Mouse (Mus musculus): Measurements from ENCODE around the gene Clec16a. TPM values are rescaled to one million over a fixed set of nuclear protein-coding genes. Genes with fewer than 3 reads are reported as not detected.

The Clec16a gene
- total and polyA plus RNA-seq, 3 experiments: 20.0 to 24.2 (median 20.5) TPM

DNA sequence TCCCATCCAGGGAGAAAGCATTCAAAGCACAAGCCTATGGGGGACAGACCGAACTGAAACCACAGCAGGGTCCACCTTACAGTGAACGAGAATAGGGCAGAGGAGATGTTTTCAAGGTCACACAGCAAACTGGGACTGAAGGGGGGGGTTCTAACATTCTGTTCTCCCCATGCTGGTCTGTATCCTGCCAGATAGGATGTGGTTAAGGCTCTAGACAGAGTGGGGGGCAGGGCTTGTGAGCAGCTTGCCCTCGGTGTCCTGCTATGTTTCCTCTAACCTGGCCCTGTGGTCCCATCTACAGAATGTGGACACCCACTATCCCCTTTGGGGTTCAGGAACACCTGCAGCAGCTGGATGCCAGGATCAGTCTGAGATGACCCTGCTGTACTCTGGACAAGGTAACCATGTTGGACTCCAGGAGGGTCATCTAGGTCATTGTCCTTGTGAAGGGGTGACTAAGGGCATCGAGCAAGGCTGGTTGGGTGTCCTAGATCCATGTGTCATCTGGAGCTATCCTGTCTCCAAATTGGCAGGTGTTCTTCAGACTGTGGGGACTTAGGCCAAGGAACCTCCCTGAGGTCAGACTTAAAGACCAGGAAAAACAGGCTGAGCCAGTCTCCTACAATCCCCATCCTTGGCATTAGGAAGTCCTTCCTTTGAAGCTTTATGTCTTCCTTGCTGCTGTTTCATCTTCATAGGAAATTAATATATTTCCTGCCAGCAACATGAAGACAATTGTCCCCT is 20.1 kb upstream of the Clec16a start:
- Histone ChIP-seq H3K36me3 (replicated peaks in 1 of 2; ENCODE audit: control insufficient read depth in 1 of 2, insufficient read depth in 1 of 2, low read length in 1 of 2) (peaks cover 48 to 94% of the 10 kb centered on the region in 2 experiments), H3K9ac (ENCODE audit: insufficient read depth, low read depth) (no peak overlapping the region), H3K27ac (ENCODE audit: insufficient read depth, low read depth) (no peak overlapping the region), H3K79me2 (replicated peaks; ENCODE audit: control insufficient read depth, extremely low read depth, insufficient read depth, poor library complexity, severe bottlenecking) (no peaks in the 10 kb centered on the region), H3K4me1 (ENCODE audit: control insufficient read depth in 1 of 2, insufficient read depth in 2 of 2) (peaks cover 0 to 27% of the 10 kb centered on the region in 2 experiments; a peak in 2 of 4 replicates), H3K9me3 (replicated peaks; ENCODE audit: low read length) (no peaks in the 10 kb centered on the region), H3K27me3 (replicated peaks) (no peaks in the 10 kb centered on the region), H3K4me3 (replicated peaks in 1 of 3; ENCODE audit: low read depth in 2 of 3, low read length in 2 of 3, poor library complexity in 1 of 3) (no peak overlapping the region), H3K4me2 (ENCODE audit: insufficient read depth, low read depth, poor library complexity, severe bottlenecking) (no peak overlapping the region)
- dilution Hi-C loops (cut with MboI; ENCODE audit: extremely low pct_ligation_motif_present, extremely low pct_unique_long_range_greater_than_20kb, low sequenced_read_pairs): no loop called here
- DNase-seq (ENCODE audit: extremely low read depth): no peak
- in situ Hi-C loops (cut with MboI; ENCODE audit: low pct_ligation_motif_present, low pct_unique_long_range_greater_than_20kb, low sequenced_read_pairs): loop anchor here (25.0 kb wide), 1 partner anchor 438 kb away; no protein-coding TSS in a partner anchor
- no peak for TF ChIP-seq JUN (IDR thresholded peaks at IDR 0.05; ENCODE audit: insufficient read depth, low read depth, low read length)

DNA sequence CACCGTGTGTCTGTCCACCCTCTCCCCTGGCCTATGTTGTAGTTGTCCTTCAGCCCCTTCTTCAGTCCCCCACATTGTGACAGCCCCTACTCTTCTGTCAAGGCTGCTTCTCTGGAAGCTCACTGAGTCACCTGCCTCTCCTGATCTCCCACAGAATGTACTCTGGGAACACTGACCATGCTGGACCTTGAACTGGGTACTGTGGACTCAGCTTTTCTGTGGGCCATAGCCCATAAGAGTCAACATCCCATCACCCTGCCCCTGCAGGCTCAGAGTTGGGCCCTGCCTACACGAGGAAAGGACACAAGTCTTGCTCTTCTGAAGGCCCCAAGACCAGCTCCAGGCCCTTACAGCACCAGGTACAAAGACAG is 19.5 kb upstream of the Clec16a start:
- Histone ChIP-seq H3K4me1 (ENCODE audit: control insufficient read depth in 1 of 2, insufficient read depth in 2 of 2) (peaks cover 0 to 26% of the 10 kb centered on the region in 2 experiments; a peak in 2 of 4 replicates), H3K79me2 (replicated peaks; ENCODE audit: control insufficient read depth, extremely low read depth, insufficient read depth, poor library complexity, severe bottlenecking) (no peaks in the 10 kb centered on the region), H3K27me3 (replicated peaks) (no peaks in the 10 kb centered on the region), H3K9ac (ENCODE audit: insufficient read depth, low read depth) (no peak overlapping the region), H3K4me3 (replicated peaks in 1 of 3; ENCODE audit: low read depth in 2 of 3, low read length in 2 of 3, poor library complexity in 1 of 3) (no peak overlapping the region), H3K36me3 (replicated peaks in 1 of 2; ENCODE audit: control insufficient read depth in 1 of 2, insufficient read depth in 1 of 2, low read length in 1 of 2) (peaks cover 53 to 97% of the 10 kb centered on the region in 2 experiments), H3K4me2 (ENCODE audit: insufficient read depth, low read depth, poor library complexity, severe bottlenecking) (no peak overlapping the region), H3K27ac (ENCODE audit: insufficient read depth, low read depth) (no peak overlapping the region), H3K9me3 (replicated peaks; ENCODE audit: low read length) (no peaks in the 10 kb centered on the region)
- no peak for DNase-seq (ENCODE audit: extremely low read depth)
- in situ Hi-C loops (cut with MboI; ENCODE audit: low pct_ligation_motif_present, low pct_unique_long_range_greater_than_20kb, low sequenced_read_pairs): loop anchor here (25.0 kb wide), 1 partner anchor 438 kb away; no protein-coding TSS in a partner anchor
- dilution Hi-C loops (cut with MboI; ENCODE audit: extremely low pct_ligation_motif_present, extremely low pct_unique_long_range_greater_than_20kb, low sequenced_read_pairs): no loop called here
- TF ChIP-seq TCF12 (IDR thresholded peaks at IDR 0.05; ENCODE audit: low read depth, low read length) (no peak), KAT2A (IDR thresholded peaks at IDR 0.05; ENCODE audit: insufficient replicate concordance, low read length) (no peak), ETS1 (conservative IDR thresholded peaks at IDR 0.05; ENCODE audit: low read depth, low read length) (no peak), HCFC1 (IDR thresholded peaks at IDR 0.05; ENCODE audit: low read depth, low read length) (no peak), MAFK (IDR thresholded peaks at IDR 0.05; ENCODE audit: insufficient replicate concordance, low read length) (no peak), IRF4 (IDR thresholded peaks at IDR 0.05; ENCODE audit: low read depth, low read length) (no peak), NRF1 (IDR thresholded peaks at IDR 0.05; ENCODE audit: low read depth, low read length) (no peak), MYC (IDR thresholded peaks at IDR 0.05; ENCODE audit: low read depth, low read length) (no peak), EP300 (IDR thresholded peaks at IDR 0.05; ENCODE audit: low read length) (no peak)

DNA sequence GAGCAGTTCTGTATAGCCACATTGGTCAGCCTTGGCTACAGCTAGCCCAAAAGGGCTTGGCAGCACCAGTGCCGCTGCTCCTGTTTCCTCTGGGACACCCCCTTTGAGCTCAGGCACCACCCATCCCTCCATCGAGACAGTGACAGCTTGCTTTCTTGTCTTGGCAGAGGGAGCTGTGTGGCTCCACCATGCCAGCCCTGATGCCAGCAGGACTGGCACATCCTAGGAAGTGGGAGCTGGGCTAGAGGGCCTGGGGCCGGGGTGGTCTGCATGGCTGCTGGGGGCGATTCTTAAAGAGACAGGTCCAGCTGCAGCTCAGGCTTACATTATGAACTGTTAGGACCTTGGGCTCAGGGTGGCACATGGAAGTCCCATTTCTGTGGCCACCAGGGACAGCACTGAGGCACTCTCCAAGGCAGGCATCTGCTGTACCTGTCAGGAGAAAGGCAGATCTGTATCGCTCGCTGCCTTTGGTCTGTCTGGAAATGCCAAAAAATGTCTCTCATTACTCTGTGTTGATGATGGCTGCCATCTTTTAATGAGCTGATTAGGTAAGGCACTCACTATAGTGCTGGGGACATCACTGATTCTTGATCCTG is 18.0 kb upstream of the Clec16a start:
- in situ Hi-C loops (cut with MboI; ENCODE audit: low pct_ligation_motif_present, low pct_unique_long_range_greater_than_20kb, low sequenced_read_pairs) (loop anchor here (25.0 kb wide), 1 partner anchor 440 kb away; no protein-coding TSS in a partner anchor), dilution Hi-C loops (cut with MboI; ENCODE audit: extremely low pct_ligation_motif_present, extremely low pct_unique_long_range_greater_than_20kb, low sequenced_read_pairs) (no loop called here)
- no peak overlapping the region for H3K9ac ChIP-seq (ENCODE audit: insufficient read depth, low read depth)
- TF ChIP-seq BHLHE40 (IDR thresholded peaks at IDR 0.05; ENCODE audit: low read depth, low read length) (no peak), CTCF (conservative IDR thresholded peaks at IDR 0.05 in 1 of 2, IDR thresholded peaks at IDR 0.05 in 1 of 2; ENCODE audit: low read depth in 2 of 2, low read length in 2 of 2) (peak in 1 of 2 experiments; percentile 10; a peak in 1 of 4 replicates), USF1 (IDR thresholded peaks at IDR 0.05; ENCODE audit: low read depth, low read length) (no peak), ZKSCAN1 (IDR thresholded peaks at IDR 0.05; ENCODE audit: borderline replicate concordance, low read depth, low read length) (no peak), JUND (conservative IDR thresholded peaks at IDR 0.05; ENCODE audit: low read depth, low read length) (no peak), GABPA (IDR thresholded peaks at IDR 0.05; ENCODE audit: insufficient replicate concordance, low read depth, low read length) (no peak), MEF2A (IDR thresholded peaks at IDR 0.05; ENCODE audit: borderline replicate concordance, low read depth, low read length) (no peak), CHD1 (IDR thresholded peaks at IDR 0.05; ENCODE audit: low read depth, low read length) (no peak)
- no peak for DNase-seq (ENCODE audit: extremely low read depth)
- no peak overlapping the region for H3K4me2 ChIP-seq (ENCODE audit: insufficient read depth, low read depth, poor library complexity, severe bottlenecking)
- no peak overlapping the region for H3K27ac ChIP-seq (ENCODE audit: insufficient read depth, low read depth)
- H3K79me2 ChIP-seq (replicated peaks; ENCODE audit: control insufficient read depth, extremely low read depth, insufficient read depth, poor library complexity, severe bottlenecking): no peaks in the 10 kb centered on the region
- H3K9me3 ChIP-seq (replicated peaks; ENCODE audit: low read length): no peaks in the 10 kb centered on the region
- peaks cover 63 to 97% of the 10 kb centered on the region in 2 experiments for H3K36me3 ChIP-seq (replicated peaks in 1 of 2; ENCODE audit: control insufficient read depth in 1 of 2, insufficient read depth in 1 of 2, low read length in 1 of 2)
- H3K4me1 ChIP-seq (ENCODE audit: control insufficient read depth in 1 of 2, insufficient read depth in 2 of 2): peaks cover 0 to 12% of the 10 kb centered on the region in 2 experiments; a peak in 2 of 4 replicates
- H3K4me3 ChIP-seq (replicated peaks in 1 of 3; ENCODE audit: low read depth in 2 of 3, low read length in 2 of 3, poor library complexity in 1 of 3): no peak overlapping the region
- H3K27me3 ChIP-seq (replicated peaks): no peaks in the 10 kb centered on the region
